Mouse (Mus musculus): Measurements from ENCODE around the gene Mical1. TPM values are rescaled to one million over a fixed set of nuclear protein-coding genes. Genes with fewer than 3 reads are reported as not detected.

Mical1 gene
- total RNA-seq, 1 experiment from 2014 or later, result 125 TPM

DNA sequence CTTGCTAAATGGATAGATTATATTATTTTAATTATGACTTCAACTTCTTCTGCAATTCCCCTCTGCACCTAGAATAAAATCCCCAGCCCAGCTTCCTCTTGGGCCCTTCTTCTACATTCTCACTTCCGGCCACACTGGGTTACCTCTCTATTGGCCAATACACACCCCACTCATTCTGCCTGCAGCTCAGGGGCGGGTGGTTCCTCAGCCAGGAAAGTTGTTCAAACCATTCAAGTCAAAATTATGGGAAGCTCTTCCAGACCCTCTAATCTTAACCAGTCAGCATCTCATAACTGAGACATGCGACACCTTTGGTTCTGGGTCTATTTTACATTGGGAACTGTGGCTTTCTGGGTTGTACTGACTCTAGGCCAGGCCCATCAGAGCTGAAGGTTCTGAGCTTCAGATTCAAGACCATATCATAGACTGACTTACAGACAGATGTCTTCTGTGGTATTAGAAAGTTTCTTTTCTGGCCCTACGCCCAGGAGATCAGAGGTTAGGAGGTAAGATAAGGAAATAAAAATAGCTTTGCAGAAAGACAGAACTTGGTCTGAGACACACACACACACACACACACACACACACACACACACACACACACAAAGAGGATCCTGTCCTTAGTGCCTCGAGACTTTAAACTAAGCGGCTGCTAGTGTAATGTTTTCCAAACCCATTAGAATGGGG is 2.2 kb upstream of the Mical1 start:
- ATAC-seq (replicated peaks; ENCODE audit: insufficient number of reproducible peaks, low FRiP score, low TSS enrichment, poor library complexity, severe bottlenecking), result peak; percentile 41

DNA sequence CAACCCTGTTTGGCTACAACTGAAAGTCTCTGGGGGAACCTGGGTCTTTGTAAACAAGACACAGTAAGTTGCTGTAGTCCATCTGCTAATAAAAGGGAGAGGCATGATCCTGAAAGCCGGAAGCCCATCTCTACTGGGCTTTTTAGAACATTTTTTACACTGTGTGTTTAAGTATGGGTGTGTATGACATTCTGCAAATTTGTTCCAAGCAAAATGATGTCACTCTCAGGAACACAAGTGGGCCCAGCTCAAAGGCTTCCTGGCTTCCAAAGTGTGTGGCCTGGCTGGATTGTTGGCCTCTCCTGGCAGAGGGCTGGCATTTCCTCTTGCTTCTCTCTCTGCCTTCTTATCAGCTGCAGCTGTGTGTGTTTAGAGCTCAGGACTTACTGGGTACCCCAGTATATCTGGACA is 1.1 kb upstream of the Mical1 start:
- ATAC-seq (replicated peaks; ENCODE audit: insufficient number of reproducible peaks, low FRiP score, low TSS enrichment, poor library complexity, severe bottlenecking), result no peak

DNA sequence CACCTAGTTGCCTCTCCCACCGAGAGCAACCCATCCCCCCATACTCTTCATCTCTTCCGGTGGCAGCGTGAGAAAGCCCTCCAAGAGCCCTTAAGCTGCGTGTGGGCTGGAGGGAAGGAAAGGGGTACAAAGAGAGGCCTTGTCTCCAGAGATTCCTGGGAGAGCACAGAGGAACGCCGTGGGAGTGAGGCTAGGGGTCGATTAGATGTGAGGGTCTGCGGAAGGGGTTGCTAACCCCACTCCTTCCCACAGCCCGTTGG is 834 bp downstream of the Mical1 start:
- no peak for ATAC-seq (replicated peaks; ENCODE audit: insufficient number of reproducible peaks, low FRiP score, low TSS enrichment, poor library complexity, severe bottlenecking)

DNA sequence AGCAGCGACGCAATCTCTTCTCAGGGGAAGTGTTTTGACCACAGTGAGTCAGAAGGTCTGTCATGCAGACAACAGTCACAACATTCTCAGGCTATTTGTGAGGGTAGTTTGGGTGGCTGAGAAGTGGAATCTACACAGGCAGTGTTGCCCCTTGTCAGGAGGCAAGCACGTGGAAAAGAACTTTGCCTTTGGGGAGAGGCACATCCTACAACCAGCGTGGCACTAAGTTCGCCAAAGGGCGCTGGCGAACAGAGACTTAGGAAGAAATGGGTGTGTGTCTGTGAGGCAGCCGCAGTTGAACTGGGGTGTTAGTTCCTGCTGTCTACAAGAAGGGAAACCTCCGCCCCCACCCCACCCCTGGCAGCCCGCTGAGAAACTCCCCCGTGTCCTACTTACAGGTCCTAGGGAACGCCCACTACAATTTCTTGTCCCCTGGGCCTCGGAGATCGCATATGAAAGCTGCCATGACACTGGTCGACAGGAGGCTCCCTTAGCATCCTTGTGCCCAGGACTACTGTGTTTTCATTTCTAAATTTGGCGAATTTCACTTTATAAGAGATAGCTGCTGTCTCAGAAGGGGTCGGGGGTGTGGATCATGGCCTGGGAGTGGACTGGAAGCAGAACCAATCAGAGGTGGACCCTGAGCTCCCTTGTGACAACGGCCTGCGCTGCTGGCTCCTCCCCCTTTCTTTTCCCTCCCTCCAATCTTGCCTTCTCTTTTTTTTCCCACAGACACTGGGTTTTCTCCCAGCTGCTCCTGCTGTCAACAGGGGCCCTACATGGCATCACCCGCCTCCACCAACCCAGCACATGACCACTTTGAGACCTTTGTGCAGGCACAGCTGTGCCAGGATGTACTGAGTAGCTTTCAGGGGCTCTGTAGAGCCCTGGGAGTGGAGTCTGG is 1.4 kb downstream of the Mical1 start:
- ATAC-seq (replicated peaks; ENCODE audit: insufficient number of reproducible peaks, low FRiP score, low TSS enrichment, poor library complexity, severe bottlenecking), result peak; percentile 54

DNA sequence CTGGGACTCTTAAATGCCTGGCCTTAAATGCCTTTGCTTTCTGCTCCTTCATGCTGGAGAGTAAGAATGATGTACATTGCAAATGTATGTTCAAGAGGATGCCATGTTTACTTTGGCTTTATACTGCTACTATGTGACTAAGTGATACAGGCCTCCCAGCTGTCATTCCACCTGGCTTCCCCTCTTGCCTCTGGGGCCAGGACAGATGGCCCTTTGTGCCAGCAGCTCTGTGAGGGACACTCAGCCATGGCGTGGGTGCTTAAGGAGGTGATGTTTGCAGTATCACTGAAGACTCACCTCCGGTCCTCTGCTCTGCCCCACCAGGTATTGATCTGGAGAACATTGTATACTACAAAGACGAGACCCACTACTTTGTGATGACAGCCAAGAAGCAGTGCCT is 3.8 kb downstream of the Mical1 start:
- ATAC-seq (replicated peaks; ENCODE audit: insufficient number of reproducible peaks, low FRiP score, low TSS enrichment, poor library complexity, severe bottlenecking), result no peak

DNA sequence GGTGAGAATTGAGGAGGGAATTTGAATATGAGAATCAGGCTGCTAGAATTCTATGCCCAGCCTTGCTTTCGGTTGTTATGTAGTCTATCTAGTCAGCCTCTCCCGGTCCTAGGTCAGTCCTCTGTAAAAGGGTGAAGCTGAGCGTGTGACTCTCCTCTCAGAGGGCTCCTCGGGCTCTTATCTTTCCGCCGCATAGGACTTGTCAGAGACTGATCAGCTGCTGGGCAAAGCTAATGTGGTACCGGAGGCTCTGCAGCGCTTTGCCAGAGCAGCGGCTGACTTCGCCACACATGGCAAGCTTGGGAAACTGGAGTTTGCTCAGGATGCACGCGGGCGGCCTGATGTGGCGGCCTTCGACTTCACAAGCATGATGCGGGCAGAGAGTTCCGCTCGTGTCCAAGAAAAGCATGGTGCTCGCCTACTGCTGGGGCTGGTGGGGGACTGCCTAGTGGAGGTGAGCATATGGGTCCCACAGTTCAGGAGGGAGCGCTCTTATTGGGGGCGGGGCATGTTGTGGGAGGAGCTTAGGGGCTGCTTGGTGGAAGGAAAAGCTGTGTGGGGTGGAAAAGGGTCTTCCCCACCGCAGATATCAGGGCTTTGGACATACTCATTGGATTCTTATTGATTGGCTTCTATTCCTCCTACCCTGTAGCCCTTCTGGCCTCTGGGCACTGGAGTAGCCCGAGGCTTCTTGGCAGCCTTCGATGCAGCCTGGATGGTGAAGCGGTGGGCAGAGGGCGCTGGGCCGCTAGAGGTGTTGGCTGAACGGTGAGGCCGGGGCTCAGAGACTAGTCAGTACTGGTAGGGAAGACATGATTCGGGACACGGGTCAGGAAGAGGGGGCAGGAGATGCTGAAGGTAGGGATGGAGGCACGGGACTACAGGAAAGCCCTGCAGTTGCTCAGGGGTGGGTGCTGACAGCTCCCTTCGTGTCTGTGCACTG is 5.1 kb downstream of the Mical1 start:
- ATAC-seq (replicated peaks; ENCODE audit: insufficient number of reproducible peaks, low FRiP score, low TSS enrichment, poor library complexity, severe bottlenecking), result no peak

DNA sequence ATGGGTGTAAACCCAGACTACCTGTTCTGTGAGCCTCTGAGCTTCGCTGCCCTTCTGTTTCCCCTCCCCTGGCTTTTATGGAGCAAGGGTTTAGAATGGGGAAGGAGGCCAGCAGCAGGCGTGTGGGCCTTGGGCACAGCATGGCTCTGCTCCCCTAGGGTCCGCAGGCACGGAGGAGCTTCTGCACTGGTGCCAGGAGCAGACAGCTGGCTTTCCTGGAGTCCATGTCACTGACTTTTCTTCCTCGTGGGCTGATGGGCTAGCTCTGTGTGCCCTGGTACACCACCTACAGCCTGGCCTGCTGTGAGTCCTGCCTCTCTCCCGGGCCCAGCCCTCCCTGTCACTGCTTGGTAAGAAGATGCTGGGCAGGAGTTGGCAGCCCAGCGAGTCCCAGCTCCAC is 6.3 kb downstream of the Mical1 start:
- no peak for ATAC-seq (replicated peaks; ENCODE audit: insufficient number of reproducible peaks, low FRiP score, low TSS enrichment, poor library complexity, severe bottlenecking)

DNA sequence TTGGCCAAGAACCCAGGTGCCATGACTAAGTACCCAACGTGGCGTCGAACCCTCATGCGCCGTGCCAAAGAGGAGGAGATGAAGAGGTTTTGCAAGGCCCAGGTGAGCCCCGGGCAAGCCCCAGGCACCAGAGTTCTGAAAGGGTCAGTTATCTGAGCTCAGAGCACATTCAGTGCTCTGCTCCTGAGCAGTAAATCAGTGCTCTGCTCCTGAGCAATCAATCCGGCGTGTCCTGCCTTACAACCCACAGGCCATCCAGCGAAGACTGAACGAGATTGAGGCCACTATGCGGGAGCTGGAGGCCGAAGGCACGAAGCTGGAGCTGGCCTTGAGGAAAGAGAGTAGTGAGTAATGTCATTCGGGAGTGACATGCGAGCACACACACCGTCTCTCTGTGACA is 9.7 kb downstream of the Mical1 start:
- ATAC-seq (replicated peaks; ENCODE audit: insufficient number of reproducible peaks, low FRiP score, low TSS enrichment, poor library complexity, severe bottlenecking), result no peak

DNA sequence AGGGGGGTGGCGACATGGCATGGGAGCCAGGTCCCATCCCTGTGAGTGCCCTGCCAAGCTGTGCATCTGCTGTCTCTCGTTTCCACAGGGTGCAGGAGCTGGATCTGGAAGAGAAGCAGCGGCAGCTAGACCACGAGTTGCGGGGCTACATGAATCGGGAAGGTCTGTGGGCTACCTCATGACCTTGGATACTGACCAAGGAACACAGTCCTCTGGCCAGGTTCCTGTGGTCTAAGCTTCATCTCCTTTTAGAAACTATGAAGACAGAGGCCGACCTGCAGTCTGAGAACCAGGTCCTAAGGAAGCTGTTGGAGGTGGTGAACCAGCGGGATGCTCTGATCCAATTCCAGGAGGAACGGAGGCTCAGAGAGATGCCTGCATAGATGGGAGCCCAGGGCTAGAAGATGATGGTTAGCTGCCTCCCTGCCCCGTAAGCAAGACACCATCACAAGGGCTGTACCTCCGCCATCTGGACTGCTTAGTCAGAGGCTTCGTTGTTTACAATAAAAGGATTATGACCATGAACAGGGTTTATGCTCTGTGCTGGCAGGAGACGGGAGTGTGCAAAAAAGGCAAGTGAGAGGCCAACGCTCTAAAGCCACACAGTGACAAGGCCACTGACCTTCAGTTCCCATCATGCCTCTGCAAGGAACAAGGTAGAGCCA is 10.5 kb downstream of the Mical1 start:
- no peak for ATAC-seq (replicated peaks; ENCODE audit: insufficient number of reproducible peaks, low FRiP score, low TSS enrichment, poor library complexity, severe bottlenecking)

DNA sequence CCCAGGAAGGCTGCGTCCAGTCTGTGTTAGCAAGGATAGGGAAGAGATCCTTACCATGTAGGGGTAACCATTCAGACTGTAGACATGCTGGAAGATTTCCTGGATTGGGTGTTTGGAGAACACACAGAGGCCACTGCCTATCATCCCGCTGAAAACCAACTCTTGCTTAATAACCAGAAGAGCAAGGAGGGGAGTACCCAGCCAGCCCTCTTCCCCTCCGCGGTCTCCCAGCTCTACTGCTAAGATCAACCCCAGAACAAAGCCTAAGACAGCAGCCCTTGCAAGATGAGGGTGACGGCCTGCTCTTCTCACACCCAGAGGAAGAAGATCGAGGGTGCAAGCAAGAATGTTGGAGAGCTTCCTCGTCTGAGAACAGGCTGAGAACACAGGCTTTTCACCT is 12.8 kb downstream of the Mical1 start:
- no peak for ATAC-seq (replicated peaks; ENCODE audit: insufficient number of reproducible peaks, low FRiP score, low TSS enrichment, poor library complexity, severe bottlenecking)

DNA sequence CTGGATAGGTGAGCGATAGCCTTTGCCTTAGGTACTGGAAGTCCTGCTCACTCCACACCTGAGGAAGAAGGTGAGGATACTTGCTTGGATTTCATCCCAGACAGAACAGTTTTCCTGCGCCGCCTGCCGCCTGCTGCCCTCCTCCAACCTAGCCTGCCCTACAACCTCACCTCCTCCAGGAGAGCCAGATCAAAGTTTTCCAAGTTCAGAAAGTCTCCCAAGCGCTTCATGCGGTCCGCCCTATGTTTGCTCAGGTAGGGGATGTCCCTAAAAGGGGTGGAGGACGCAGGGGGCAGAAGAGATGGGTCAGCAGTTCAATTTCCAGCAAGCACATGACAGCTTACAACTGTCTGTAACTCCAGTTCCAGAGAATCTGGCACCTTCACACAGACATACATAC is 13.2 kb downstream of the Mical1 start:
- ATAC-seq (replicated peaks; ENCODE audit: insufficient number of reproducible peaks, low FRiP score, low TSS enrichment, poor library complexity, severe bottlenecking), result no peak

DNA sequence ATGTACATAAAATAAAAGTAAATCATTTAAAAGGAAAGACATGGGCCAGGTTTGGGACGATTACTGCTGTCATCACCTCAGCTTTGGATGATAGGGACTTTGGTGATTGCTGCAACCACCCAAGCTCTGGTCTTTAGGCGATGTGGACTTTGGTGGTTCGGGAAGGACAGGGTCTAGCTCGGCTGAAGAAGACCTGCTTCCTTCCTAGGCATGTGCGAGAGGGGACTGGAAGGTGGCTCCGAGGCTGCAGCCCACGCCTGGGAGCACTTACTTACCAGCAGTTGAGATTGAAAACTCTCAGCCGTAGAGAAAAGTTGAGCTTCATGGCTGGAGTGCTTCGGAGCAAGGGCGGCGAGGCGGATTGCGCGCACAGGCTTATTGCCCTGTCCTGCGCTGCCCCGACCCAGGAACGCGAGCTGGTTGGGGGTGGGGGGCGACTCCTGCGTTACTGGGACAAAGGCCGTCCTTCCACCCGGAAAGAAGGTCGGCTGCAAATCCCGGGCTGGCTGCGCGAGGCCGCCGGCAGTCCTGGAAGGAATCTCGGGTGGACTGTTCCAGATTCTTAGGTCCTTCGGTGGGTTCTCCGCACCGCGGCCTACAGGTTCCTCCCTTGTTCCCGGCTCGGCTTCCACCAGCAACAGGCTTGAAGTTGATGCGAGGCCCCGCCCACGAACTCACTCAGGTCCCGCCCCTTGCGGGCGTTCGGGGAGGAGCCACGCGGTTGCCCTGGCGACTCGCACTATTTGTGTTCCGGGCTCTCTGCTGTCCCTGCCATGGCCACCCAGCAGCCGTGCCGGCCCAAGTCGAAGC is 13.8 kb downstream of the Mical1 start, which contains the start of the genes Smpd2 and Ppil6:
TSS of gene Smpd2 (minus strand) at position 662 of the 810 bp plus-strand sequence.
TSS of gene Ppil6 (plus strand) at position 732 of the 810 bp plus-strand sequence.
- peak; percentile 92 for ATAC-seq (replicated peaks; ENCODE audit: insufficient number of reproducible peaks, low FRiP score, low TSS enrichment, poor library complexity, severe bottlenecking)

DNA sequence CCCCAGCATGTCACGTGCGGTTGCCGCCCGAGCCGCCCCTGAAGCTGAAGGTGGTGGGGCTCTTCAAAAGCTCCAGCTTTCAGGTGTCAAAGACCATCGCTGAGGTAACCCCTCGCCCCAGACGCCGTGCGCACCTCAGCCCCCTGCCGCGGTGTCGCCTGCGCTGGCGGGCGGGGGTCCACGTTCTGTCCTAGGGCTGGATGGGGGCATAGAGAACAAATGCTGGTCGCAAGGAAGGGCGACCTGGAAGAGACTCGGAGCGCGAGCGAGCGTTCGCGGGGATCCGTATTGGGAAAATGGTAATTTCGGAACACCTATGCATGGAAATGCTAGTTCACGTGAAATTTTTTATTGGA is 14.4 kb downstream of the Mical1 start:
- ATAC-seq (replicated peaks; ENCODE audit: insufficient number of reproducible peaks, low FRiP score, low TSS enrichment, poor library complexity, severe bottlenecking), result no peak

DNA sequence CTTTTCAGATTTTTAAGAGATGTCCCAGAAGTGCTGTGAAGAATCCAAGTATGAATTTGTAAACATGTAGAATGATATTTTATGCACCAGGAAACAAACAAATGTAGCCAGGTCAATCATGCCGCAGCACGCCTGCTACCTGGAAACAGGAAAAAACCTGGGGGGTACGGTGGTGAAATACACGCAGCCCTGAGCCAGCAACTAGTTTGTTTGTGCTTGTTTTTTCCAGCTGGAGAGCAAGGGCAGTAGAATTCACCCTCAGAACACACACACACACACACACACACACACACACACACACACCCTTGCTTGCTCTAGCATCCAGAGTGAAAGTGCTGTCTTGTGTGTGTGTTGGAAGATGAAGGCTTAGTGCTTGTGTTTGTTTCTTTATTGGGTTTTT is 15.0 kb downstream of the Mical1 start:
- no peak for ATAC-seq (replicated peaks; ENCODE audit: insufficient number of reproducible peaks, low FRiP score, low TSS enrichment, poor library complexity, severe bottlenecking)

DNA sequence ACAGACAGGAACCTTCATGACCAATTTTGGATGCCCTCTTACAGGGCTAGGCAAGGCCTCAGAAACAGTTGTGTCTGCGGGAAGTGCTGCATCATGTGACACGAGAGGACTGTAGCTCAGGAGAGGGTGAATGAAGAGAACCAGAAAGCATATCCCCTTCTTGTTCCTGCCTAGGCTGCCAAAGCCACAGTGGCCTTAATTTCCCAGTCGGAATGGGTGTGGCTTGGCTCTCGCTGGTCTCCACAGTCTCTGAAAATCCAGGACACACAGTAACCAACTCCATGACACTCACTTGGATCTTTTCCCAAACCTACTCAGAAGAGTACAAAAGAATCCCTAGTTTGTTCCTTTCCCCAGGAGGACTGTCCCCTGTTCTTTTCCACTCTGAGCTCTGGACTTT is 24.8 kb downstream of the Mical1 start:
- no peak for ATAC-seq (replicated peaks; ENCODE audit: insufficient number of reproducible peaks, low FRiP score, low TSS enrichment, poor library complexity, severe bottlenecking)

DNA sequence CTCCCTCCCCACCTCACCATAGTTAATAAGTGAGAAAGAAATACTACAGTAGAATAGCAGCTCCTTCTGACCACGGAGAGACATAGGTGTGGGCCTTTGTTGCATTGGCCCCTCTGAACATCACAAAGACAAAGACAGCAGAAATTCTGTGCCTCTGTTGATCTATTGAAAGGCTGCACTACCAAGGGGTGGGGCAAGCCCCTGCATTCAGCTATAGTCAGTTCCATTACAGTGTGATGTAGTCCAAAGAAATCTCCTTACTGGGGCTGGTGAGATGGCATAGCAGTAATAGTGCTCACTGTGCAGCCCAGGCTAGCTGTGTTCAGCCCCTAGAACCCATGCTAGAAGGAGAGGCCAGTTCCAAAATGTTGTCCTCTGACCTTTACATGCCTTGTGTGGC is 28.9 kb downstream of the Mical1 start:
- ATAC-seq (replicated peaks; ENCODE audit: insufficient number of reproducible peaks, low FRiP score, low TSS enrichment, poor library complexity, severe bottlenecking), result no peak

DNA sequence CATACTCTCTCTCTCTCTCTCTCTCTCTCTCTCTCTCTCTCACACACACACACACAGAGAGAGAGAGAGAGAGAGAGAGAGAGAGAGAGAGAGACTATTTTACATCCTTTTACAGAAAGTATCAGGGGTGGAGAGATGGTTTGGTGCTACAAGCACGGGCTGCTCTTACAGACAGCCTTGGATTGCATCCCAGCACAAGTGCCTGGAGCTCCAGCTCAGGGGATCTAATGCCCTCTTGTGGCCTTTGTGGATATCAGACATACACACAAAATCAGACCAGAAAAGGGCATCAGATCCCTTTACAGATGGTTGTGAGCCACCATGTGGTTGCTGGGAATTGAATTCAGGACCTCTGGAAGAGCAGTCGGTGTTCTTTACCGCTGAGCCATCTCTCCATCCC is 29.3 kb downstream of the Mical1 start:
- ATAC-seq (replicated peaks; ENCODE audit: insufficient number of reproducible peaks, low FRiP score, low TSS enrichment, poor library complexity, severe bottlenecking), result peak; percentile 60

DNA sequence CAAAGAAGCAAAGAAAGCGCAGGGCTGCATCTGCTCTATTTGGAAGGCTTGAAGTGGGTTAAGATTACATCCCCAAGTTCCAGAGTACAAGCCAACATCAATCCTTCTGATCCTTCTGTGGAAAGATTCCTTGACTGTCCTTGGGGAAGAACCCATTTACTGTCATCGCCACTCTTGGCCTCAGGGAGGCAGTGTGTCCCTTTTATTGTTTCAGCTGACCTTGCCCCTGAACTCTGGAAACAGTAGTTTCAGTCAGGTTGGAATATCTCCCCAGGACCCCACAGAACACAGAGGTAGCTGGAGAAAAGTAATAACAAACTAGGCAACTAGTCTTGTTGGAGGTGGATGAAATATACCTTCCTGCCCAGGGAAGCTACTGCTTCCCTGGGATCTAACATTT is 33.0 kb downstream of the Mical1 start:
- ATAC-seq (replicated peaks; ENCODE audit: insufficient number of reproducible peaks, low FRiP score, low TSS enrichment, poor library complexity, severe bottlenecking), result no peak; the same call in 1 of the 2 replicates
